Mouse (Mus musculus): Measurements from ENCODE around the gene Mgl2. TPM values are rescaled to one million over a fixed set of nuclear protein-coding genes. Genes with fewer than 3 reads are reported as not detected.
"Not testable (repeated sequence)": the region's sequence is repeated elsewhere in the genome, so short reads cannot be mapped to it uniquely, and the experiment has no call there.

Gene Mgl2
- polyA plus RNA-seq, 1 experiment: 0.37 TPM

DNA sequence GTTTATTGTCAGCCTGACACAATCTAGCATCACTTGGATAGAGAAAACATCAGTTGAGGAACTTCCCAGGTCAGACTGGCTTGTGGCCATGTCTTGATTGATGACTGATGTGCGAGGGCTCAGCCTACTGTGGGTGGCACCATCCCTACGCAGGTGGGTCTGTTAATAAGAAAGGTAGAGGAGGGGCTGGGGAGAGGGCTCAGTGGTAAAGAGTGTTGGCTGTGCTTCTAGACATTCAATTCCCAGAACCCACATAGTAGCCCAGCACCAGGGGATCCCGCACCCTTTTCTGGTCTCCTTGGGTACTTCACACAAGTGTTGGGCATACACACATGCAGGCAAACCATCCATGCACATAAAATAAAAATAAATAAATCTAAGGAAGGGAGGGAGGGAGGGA lies 14.2 kb upstream of the Mgl2 start:
- Histone ChIP-seq H3K4me1 (ENCODE audit: control insufficient read depth, insufficient read depth, low read length) (no peaks in the 10 kb centered on the region), H3K4me3 (ENCODE audit: low read depth, low read length) (no peak overlapping the region), H3K9me3 (replicated peaks; ENCODE audit: control insufficient read depth, insufficient read depth, low read length, poor library complexity, severe bottlenecking) (no peaks in the 10 kb centered on the region), H3K27me3 (ENCODE audit: control insufficient read depth, insufficient read depth, low read length, poor library complexity, severe bottlenecking) (no peaks in the 10 kb centered on the region), H3K27ac (ENCODE audit: insufficient read depth, low read length) (no peak overlapping the region), H3K36me3 (ENCODE audit: control insufficient read depth, insufficient read depth, low read length, poor library complexity, severe bottlenecking) (no peaks in the 10 kb centered on the region), H3K9ac (ENCODE audit: low read depth, poor library complexity, severe bottlenecking) (no peak overlapping the region)
- TF ChIP-seq POLR2A (IDR thresholded peaks at IDR 0.05; ENCODE audit: insufficient read depth, low read length): no peak
- no peak for TF ChIP-seq EP300 (IDR thresholded peaks at IDR 0.05; ENCODE audit: insufficient read depth, low read depth, low read length)
- TF ChIP-seq CTCF (IDR thresholded peaks at IDR 0.05; ENCODE audit: low read depth, low read length): no peak

DNA sequence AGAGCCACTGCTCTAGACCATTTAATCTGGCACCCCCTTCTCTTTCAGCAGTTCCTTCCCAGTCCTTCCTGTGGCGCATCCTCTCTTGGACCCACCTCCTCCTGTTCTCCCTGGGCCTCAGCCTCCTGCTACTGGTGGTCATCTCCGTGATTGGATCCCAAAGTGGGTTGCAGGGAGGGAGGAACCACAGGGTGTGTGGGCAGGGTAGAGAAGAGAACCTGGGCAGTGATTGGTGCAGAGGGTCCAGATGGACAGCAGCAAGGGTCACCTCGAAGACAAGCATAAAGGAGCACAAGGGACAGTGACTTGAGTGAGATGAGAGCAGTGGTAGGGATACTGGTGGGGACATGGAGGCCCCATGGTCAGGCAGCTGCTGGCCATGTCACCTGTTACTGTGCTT lies 4.9 kb downstream of the Mgl2 start:
- H3K9me3 ChIP-seq (replicated peaks; ENCODE audit: control insufficient read depth, insufficient read depth, low read length, poor library complexity, severe bottlenecking); H3K27ac ChIP-seq (ENCODE audit: insufficient read depth, low read length); H3K27me3 ChIP-seq (ENCODE audit: control insufficient read depth, insufficient read depth, low read length, poor library complexity, severe bottlenecking); H3K4me1 ChIP-seq (ENCODE audit: control insufficient read depth, insufficient read depth, low read length); H3K4me3 ChIP-seq (ENCODE audit: low read depth, low read length); H3K9ac ChIP-seq (ENCODE audit: low read depth, poor library complexity, severe bottlenecking); H3K36me3 ChIP-seq (ENCODE audit: control insufficient read depth, insufficient read depth, low read length, poor library complexity, severe bottlenecking): not testable (repeated sequence)

DNA sequence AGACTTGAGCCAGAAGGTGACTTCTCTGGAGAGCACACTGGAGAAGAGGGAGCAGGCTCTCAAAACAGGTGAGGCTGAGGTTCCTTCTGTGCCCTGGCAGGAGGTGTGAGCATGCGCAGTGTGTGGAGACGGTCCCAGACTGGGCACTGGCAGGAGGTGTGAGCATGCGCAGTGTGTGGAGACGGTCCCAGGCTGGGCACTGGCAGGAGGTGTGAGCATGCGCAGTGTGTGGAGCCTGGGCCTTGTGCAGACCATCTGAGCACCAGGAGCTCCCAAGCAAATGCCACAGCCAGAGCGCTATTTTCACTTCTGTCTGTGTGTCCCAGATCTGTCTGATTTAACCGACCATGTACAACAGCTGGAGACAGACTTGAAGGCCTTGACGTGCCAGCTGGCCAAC lies 5.8 kb downstream of the Mgl2 start:
- not testable (repeated sequence) for H3K9me3 ChIP-seq (replicated peaks; ENCODE audit: control insufficient read depth, insufficient read depth, low read length, poor library complexity, severe bottlenecking); H3K9ac ChIP-seq (ENCODE audit: low read depth, poor library complexity, severe bottlenecking); H3K36me3 ChIP-seq (ENCODE audit: control insufficient read depth, insufficient read depth, low read length, poor library complexity, severe bottlenecking); H3K4me1 ChIP-seq (ENCODE audit: control insufficient read depth, insufficient read depth, low read length); H3K4me3 ChIP-seq (ENCODE audit: low read depth, low read length); H3K27me3 ChIP-seq (ENCODE audit: control insufficient read depth, insufficient read depth, low read length, poor library complexity, severe bottlenecking); H3K27ac ChIP-seq (ENCODE audit: insufficient read depth, low read length)

DNA sequence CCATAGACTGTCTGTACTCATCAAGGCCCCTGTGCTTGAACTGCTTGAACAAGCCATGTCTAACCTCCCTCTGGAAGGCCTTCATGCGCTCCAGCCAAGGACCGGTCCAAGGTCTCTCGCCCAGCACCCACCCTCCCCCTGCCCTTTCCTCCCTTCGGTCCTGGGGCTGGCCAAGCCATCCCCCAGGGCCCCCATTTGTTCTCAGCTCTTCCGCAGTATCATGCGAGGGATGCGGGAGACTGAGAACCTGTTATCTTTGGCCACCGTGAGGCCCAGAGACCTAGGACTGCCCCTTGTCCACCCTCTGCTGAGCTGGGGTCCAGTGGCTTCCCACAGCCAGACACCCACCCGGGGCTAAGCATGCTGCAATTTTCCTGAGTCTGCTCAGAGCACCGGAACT lies 9.0 kb downstream of the Mgl2 start:
- H3K27ac ChIP-seq (ENCODE audit: insufficient read depth, low read length): no peak overlapping the region
- TF ChIP-seq POLR2A (IDR thresholded peaks at IDR 0.05; ENCODE audit: insufficient read depth, low read length) (no peak), EP300 (IDR thresholded peaks at IDR 0.05; ENCODE audit: insufficient read depth, low read depth, low read length) (no peak), CTCF (IDR thresholded peaks at IDR 0.05; ENCODE audit: low read depth, low read length) (no peak)
- H3K27me3 ChIP-seq (ENCODE audit: control insufficient read depth, insufficient read depth, low read length, poor library complexity, severe bottlenecking): no peaks in the 10 kb centered on the region
- H3K4me1 ChIP-seq (ENCODE audit: control insufficient read depth, insufficient read depth, low read length): no peaks in the 10 kb centered on the region
- H3K9ac ChIP-seq (ENCODE audit: low read depth, poor library complexity, severe bottlenecking): no peak overlapping the region
- no peaks in the 10 kb centered on the region for H3K36me3 ChIP-seq (ENCODE audit: control insufficient read depth, insufficient read depth, low read length, poor library complexity, severe bottlenecking)
- no peaks in the 10 kb centered on the region; the same call in 1 of the 2 replicates for H3K9me3 ChIP-seq (replicated peaks; ENCODE audit: control insufficient read depth, insufficient read depth, low read length, poor library complexity, severe bottlenecking)
- no peak overlapping the region for H3K4me3 ChIP-seq (ENCODE audit: low read depth, low read length)

DNA sequence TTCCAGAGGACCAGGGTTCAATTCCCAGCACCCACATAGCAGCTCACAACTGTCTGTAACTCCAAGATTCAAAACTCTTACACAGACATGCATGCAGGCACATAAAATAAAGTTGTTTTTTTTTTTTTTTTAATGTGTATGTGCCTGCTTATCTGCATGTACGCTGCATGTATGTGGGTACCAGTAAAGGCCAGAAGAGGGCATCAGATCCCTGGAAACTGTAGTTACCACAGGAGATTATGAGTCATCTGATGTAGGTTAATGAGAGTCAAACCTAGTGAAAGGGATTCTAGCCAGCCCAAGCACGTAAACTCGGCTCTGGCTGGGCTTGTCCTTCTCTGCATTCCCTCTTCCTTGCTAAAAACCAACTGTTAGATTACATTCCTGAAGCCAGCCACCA lies 20.9 kb downstream of the Mgl2 start:
- TF ChIP-seq POLR2A (IDR thresholded peaks at IDR 0.05; ENCODE audit: insufficient read depth, low read length): no peak
- TF ChIP-seq EP300 (IDR thresholded peaks at IDR 0.05; ENCODE audit: insufficient read depth, low read depth, low read length): no peak
- TF ChIP-seq CTCF (IDR thresholded peaks at IDR 0.05; ENCODE audit: low read depth, low read length): no peak
- Histone ChIP-seq H3K4me1 (ENCODE audit: control insufficient read depth, insufficient read depth, low read length) (no peaks in the 10 kb centered on the region), H3K27me3 (ENCODE audit: control insufficient read depth, insufficient read depth, low read length, poor library complexity, severe bottlenecking) (no peaks in the 10 kb centered on the region), H3K4me3 (ENCODE audit: low read depth, low read length) (no peak overlapping the region), H3K36me3 (ENCODE audit: control insufficient read depth, insufficient read depth, low read length, poor library complexity, severe bottlenecking) (no peaks in the 10 kb centered on the region), H3K9ac (ENCODE audit: low read depth, poor library complexity, severe bottlenecking) (no peak overlapping the region), H3K27ac (ENCODE audit: insufficient read depth, low read length) (no peak overlapping the region), H3K9me3 (replicated peaks; ENCODE audit: control insufficient read depth, insufficient read depth, low read length, poor library complexity, severe bottlenecking) (peaks cover 17% of the 10 kb centered on the region)

DNA sequence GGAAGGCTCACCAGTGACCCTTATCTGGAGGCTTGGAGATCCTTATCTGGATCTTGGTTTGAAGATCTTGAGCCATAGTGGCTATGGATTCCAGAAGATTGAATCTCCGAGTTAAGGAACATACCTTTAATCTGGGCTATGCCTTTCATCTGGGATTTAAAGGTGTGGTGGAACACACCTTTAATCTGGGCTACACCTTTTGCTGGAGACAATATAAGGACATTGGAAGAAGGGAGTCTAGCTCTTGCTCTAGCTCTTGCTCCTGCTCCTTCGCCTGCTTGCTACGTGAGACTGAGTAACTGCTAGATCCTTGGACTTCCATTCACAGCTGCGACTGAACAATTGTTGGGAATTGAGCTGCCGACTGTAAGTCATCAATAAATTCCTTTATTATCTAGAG lies 25.8 kb downstream of the Mgl2 start, which contains the start of gene Clec10a:
Gene Clec10a (plus strand): TSS at position 301 of the 400 bp plus-strand sequence.
- H3K4me3 ChIP-seq (ENCODE audit: low read depth, low read length); H3K9ac ChIP-seq (ENCODE audit: low read depth, poor library complexity, severe bottlenecking); H3K27me3 ChIP-seq (ENCODE audit: control insufficient read depth, insufficient read depth, low read length, poor library complexity, severe bottlenecking); H3K4me1 ChIP-seq (ENCODE audit: control insufficient read depth, insufficient read depth, low read length); H3K27ac ChIP-seq (ENCODE audit: insufficient read depth, low read length); H3K36me3 ChIP-seq (ENCODE audit: control insufficient read depth, insufficient read depth, low read length, poor library complexity, severe bottlenecking): not testable (repeated sequence)
- peaks cover 17% of the 10 kb centered on the region for H3K9me3 ChIP-seq (replicated peaks; ENCODE audit: control insufficient read depth, insufficient read depth, low read length, poor library complexity, severe bottlenecking)

DNA sequence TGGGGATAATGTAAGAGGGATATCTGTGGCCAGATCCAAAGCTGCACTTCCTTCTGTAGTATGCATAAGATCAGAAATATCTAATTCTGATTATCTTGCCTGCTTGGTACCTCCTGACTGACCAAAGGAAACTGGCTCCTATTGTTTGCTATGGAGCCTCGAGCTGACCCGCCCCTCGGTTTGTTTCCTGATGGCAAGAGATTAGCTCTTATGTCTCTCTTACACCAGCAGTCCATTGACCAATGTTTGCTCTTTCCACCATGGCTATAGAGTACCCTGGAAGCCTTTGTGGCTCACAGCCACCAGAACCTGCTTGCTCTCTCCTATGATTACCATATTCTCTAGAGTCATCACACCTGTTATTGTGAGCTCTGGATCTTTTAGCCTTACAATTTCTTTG lies 32.2 kb downstream of the Mgl2 start:
- H3K4me1 ChIP-seq (ENCODE audit: control insufficient read depth, insufficient read depth, low read length): no peaks in the 10 kb centered on the region
- H3K36me3 ChIP-seq (ENCODE audit: control insufficient read depth, insufficient read depth, low read length, poor library complexity, severe bottlenecking): no peaks in the 10 kb centered on the region
- no peak overlapping the region for H3K9ac ChIP-seq (ENCODE audit: low read depth, poor library complexity, severe bottlenecking)
- no peak overlapping the region for H3K27ac ChIP-seq (ENCODE audit: insufficient read depth, low read length)
- no peak overlapping the region for H3K4me3 ChIP-seq (ENCODE audit: low read depth, low read length)
- no peaks in the 10 kb centered on the region for H3K9me3 ChIP-seq (replicated peaks; ENCODE audit: control insufficient read depth, insufficient read depth, low read length, poor library complexity, severe bottlenecking)
- TF ChIP-seq POLR2A (IDR thresholded peaks at IDR 0.05; ENCODE audit: insufficient read depth, low read length) (no peak), CTCF (IDR thresholded peaks at IDR 0.05; ENCODE audit: low read depth, low read length) (no peak), EP300 (IDR thresholded peaks at IDR 0.05; ENCODE audit: insufficient read depth, low read depth, low read length) (no peak)
- H3K27me3 ChIP-seq (ENCODE audit: control insufficient read depth, insufficient read depth, low read length, poor library complexity, severe bottlenecking): no peaks in the 10 kb centered on the region; the same call in 1 of the 2 replicates

Data from ES-Bruce4 (cell line).